Mouse (Mus musculus): ENCODE data around the gene Plcb4. TPM values are rescaled to one million over a fixed set of nuclear protein-coding genes. Genes with fewer than 3 reads are reported as not detected.
"Not testable (repeated sequence)": the region's sequence is repeated elsewhere in the genome, so short reads cannot be mapped to it uniquely, and the experiment has no call there.

Gene Plcb4
- total RNA-seq, 2 experiments from 2014 or later: 21.0 to 22.2 TPM

GRCm38 (mm10) chr2:135675284-135675683 is 16.5 kb downstream of the Plcb4 start:
- no peak for DNase-seq

- DNase-seq: no peak
Observed at GRCm38 (mm10) chr2:135676978-135677501, 18.2 kb downstream of the Plcb4 start.

GRCm38 (mm10) chr2:135677601-135678000 is 18.8 kb downstream of the Plcb4 start:
- no peak for DNase-seq

- no peak for DNase-seq
Observed at GRCm38 (mm10) chr2:135680001-135680400, 21.2 kb downstream of the Plcb4 start.

GRCm38 (mm10) chr2:135680406-135681134 is 21.8 kb downstream of the Plcb4 start:
- no peak for DNase-seq

- peak; percentile 26 to 58 for DNase-seq
Observed at GRCm38 (mm10) chr2:135683684-135684440, 25.1 kb downstream of the Plcb4 start.

GRCm38 (mm10) chr2:135686692-135687091 is 27.9 kb downstream of the Plcb4 start:
- DNase-seq: no peak

- no peak for DNase-seq
Observed at GRCm38 (mm10) chr2:135687585-135687984, 28.8 kb downstream of the Plcb4 start.

GRCm38 (mm10) chr2:135692568-135693488 is 34.0 kb downstream of the Plcb4 start:
- DNase-seq: no peak

GRCm38 (mm10) chr2:135700686-135701413 is 42.0 kb downstream of the Plcb4 start:
- DNase-seq: no peak

GRCm38 (mm10) chr2:135704673-135705072 is 45.9 kb downstream of the Plcb4 start:
- no peak for DNase-seq

GRCm38 (mm10) chr2:135707305-135707704 is 48.5 kb downstream of the Plcb4 start:
- no peak for DNase-seq

- no peak for DNase-seq
Observed at GRCm38 (mm10) chr2:135708386-135708785, 49.6 kb downstream of the Plcb4 start.

- DNase-seq: no peak
Observed at GRCm38 (mm10) chr2:135708796-135709195, 50.0 kb downstream of the Plcb4 start.

- DNase-seq: not testable (repeated sequence)
Observed at GRCm38 (mm10) chr2:135709736-135710135, 50.9 kb downstream of the Plcb4 start.

- DNase-seq: no peak
Observed at GRCm38 (mm10) chr2:135711049-135711924, 52.5 kb downstream of the Plcb4 start.

- DNase-seq: peak; percentile 24 to 59
Observed at GRCm38 (mm10) chr2:135711925-135712288, 53.1 kb downstream of the Plcb4 start.

- DNase-seq: no peak
Observed at GRCm38 (mm10) chr2:135712331-135712730, 53.5 kb downstream of the Plcb4 start.

GRCm38 (mm10) chr2:135712921-135713320 is 54.1 kb downstream of the Plcb4 start:
- DNase-seq: no peak

GRCm38 (mm10) chr2:135716180-135716579 is 57.4 kb downstream of the Plcb4 start:
- DNase-seq: no peak
